Mouse (Mus musculus): ENCODE results near the gene Tbc1d10a.
A peak's percentile ranks its signal among the peaks of the same experiment; 100 is the strongest.

Tbc1d10a gene

DNA sequence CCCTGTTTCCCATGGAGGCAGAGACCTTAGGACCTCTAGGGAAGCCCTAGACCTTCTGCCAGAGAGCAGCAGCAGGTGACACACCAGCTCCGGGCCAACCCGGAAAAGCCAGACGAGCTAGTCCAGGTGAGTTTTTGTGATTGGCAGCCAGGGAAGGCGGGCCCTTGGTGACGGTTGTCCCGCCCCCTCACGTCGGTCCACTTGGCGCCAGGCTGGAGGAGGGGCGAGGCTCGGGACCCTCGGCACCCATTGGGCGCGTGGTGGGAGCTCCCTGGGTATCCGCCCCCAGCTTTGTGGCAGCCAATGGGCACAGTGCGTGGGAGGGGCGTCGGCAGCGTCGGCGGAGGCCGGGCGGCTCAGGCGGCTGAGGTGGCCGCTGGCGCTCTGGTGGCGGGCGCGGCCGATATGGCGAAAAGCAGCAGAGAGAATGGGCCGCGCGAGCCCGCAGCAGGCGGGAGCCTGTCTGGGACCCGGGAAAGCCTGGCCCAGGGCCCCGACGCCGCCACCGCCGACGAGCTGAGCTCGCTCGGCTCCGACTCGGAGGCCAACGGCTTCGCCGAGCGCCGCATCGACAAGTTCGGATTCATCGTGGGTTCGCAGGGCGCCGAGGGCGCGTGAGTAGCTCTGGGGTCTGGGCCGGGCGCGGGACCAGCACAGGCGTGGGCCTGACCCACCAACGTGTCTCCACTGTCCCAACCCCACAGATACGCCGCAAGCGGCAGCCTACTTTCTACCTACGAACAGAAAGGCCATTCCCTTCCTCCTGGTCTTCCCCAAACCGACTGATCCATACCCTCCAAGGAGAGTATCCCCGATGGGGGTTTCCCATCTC, at the start of gene Tbc1d10a:
Tbc1d10a (plus strand) TSS at position 304 of the 832 bp plus-strand sequence.
- DNase-seq (ENCODE audit: extremely low spot score): peak; percentile 96

DNA sequence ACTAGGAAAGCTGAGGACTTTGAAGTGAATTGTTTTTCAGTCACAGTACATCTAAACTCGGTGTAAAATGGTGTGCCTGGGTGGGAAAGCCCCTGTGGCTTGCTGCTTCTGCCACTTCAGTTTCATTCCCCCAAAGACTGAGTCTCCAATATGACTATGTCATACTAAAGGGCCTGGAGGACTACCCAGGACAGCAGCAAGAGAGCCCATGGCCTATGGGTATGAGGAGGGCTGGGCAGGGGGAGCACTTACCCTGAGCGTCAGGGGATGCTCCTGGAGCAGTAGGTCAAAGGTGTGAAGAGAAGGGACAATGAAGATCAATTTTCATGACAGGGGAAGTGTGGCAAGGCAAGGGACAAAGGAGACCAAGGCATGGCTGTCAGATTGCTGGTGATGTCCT, 47.6 kb upstream of the Tbc1d10a start:
- no peak for DNase-seq (ENCODE audit: extremely low spot score)

DNA sequence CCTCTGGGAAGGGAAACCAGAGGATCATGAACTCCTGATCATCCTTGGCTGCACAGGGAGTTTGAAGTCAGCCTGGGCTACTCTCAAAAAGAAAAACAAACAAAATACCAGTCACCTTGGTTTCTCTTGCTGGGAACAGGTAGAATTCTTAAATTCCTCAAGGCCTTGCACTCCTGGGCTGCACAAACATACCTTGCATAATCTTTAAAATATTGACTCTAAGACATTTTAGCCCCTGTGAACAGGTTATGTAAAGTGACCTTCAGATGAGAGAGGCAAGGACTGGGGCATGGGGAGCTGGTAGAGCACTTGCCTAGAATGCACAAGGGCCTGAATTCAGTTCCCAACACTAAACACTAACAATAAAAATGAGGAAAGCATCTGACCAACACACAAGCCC, 45.1 kb upstream of the Tbc1d10a start:
- DNase-seq (ENCODE audit: extremely low spot score): no peak

DNA sequence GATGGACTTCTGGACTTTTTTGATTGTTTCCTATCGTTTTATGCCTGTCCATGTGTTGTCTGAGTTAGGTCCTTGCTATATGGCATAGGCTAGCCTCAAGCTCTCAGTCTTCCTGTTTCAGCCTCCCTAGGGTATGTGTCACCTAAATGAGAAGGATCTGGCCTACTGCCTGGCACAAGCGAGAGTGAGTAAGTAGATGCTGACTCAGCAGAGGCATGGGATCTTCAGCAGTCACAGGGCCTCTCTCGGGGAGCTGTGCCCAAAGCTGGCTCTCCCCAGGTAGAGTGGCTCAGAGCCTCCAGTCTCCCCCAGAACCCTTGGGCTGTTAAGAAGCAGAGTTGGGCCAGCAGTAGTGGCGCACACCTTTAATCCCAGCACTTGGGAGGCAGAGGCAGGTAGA, 44.2 kb upstream of the Tbc1d10a start:
- no peak for DNase-seq (ENCODE audit: extremely low spot score)

DNA sequence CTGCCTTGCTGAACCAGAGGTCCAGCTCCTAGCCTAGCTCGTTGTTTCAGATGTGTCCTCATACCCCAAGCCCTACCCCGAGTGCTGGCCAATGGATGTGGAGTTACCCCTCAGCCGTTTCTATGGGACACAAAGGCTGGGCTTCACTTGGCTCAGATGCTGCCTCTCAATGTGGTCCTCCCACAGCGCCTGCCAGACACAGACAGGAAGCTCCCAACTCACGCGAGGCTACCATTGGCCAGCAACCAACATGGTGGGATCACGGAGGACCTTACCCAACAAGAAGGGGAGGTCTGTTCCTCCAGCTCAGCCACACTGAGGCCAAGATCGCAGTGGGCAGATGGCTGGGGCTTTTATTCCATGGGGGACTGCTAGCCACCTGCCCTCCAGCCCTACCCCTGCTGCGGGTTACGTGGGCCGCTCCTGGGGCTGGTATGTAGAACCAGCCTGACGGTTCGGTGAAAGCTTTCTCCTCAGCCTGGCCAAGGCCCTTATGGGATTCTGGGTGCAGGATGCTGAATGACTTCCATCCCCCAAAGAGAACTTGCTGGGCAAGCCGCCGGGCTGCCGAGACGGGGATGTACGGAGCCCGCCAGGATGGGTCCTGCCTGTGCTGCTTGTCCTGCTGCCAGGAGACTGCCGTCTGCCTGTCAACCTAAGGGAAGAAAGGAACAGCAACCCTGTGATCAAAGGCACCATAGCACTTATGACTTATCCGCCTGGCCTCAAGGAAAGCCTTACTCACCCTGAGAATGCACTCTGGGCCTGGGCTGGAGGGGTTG, 43.1 kb upstream of the Tbc1d10a start:
- no peak for DNase-seq (ENCODE audit: extremely low spot score)

DNA sequence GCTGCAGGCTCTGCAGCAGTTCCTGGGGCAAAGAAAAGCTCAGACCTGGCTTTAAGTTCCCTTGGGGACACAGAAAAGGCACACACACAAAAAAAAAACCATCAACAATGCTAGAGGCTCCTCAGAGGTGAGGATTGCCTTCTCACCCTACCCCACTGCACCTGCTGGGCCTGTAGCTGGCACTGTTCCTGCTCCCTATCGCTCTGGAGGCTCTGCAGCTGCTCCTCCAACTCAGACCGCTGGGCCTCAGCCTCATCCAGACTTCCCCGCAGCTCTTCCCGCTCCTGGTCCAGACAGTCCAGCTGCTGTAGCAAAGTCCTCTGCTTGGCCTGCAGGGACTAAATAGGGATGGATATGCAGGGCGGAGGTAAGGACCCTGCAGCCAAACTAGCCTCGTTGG, 40.2 kb upstream of the Tbc1d10a start:
- DNase-seq (ENCODE audit: extremely low spot score): no peak

DNA sequence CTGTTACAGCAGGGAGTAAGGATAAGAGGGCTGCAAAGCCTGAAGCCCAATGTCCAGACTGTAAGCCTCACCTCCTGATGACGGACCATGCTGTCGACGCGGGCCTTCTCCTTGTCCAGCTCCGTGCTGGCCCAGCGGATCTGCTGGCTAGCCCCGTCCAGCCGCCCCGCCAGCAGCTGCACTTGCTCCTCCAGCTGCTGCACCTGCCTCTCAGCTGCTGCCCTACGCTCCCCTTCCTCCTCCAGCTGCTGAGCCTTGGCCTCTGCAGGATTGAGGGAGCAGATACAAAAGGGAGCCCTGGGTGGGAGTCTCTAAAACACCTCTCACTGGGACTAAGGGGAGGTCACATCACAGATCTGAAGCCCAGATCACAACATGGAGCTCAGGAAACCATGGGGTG, 39.5 kb upstream of the Tbc1d10a start:
- DNase-seq (ENCODE audit: extremely low spot score): no peak

DNA sequence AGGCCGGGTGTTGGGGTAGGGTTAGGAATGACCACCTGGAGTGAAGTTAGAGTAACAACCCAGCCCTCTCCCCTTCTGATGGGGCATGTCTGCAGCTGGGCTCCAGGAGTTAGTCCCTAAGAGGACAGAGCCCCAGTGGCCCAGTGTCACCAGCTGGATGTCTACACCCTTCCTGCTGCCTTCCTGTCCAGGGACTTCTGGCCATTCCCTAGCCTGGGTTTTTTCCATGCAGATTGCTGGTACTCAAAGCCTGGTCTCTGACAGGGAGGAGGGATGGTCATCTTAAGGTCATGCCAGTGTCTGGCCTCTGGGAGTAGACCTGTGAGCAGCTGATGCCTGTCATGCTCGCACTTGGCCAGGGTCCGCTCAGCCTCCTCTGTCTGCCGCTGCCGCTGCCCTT, 38.5 kb upstream of the Tbc1d10a start:
- DNase-seq (ENCODE audit: extremely low spot score): no peak

DNA sequence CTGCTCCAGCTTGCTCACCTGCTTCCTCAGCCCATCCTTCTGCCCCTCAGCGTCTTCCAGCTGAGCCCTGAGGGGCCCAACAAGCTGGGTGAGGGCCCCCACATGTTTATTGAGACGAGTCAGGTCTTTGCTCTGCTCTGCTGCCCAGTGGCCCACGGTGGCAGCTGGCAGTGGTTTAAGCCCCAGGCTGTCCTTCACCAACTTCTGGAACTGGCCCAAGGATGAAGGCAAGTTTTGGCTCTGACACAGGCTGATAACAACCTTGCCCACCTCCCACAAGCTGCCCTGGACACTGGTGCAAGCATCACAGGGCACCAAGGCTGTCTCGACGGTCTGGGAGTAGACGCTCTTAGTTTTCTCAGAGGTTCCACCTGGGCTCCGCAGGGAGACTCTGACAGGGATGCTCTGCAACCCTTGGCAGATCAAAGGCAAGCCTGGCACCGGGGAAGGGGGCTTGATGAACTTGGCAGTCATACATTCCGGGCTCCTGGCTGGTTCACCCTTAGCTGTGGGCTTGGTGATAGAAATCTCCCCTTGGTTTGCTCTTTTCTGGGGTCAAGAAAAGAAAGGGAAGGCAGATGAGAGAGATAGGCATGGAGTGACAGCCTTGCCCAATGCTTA, 37.9 kb upstream of the Tbc1d10a start:
- DNase-seq (ENCODE audit: extremely low spot score): no peak

DNA sequence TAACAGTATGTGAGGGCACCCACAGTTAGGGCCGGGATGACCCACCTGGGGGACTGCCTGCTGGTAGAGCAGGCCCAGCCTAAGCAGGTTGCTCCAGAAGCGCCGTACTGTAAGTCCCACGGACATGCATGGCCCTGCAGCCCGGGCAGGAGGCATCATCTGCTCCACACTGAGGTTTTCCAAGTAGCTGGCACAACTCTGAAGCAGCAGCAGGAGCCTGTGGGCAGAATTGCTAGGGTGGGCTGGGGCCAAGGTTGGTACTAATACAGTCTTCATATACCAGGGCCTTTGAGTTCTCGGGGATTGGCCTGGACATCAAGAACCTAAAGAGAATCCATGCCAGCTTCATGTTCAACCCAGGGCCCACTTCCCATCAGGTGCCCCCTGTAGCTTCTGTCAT, 36.7 kb upstream of the Tbc1d10a start:
- DNase-seq (ENCODE audit: extremely low spot score): no peak

DNA sequence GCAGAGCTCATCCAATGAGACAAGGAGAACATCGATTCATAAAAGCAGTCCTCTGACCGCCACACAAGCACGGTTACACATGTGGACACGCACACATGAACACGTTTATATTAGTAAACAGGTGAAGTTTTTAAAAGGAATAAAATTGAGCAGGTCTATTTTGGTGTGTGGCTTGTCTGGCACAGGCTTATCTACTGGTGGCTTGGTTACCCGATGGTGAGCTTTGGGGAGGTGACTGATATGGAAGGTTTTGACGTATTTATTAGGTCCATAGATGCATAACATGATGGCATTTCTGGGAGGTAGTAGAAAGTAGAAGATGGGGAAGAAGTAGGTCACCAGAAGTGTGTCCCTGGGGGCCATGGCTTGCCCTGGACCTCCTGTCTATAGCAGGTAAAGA, 32.9 kb upstream of the Tbc1d10a start:
- no peak for DNase-seq (ENCODE audit: extremely low spot score)

DNA sequence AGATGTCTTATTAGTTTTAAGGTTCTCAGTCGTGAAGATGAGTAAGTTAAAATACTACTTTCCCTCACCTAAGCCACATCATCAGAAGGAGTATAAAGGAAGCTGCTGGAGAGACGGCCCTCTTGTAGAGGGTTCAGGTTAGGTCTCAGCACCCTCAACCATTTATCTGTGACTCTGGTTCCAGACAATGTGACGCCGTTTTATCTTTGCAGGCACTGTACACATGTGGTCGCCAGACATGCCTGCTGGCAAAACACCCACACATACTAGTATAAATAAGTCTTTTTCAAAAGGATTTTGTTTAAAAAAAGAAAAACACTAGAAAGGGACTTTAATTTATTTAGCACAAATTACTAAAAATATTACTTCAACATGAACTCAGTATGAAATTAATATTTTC, 30.9 kb upstream of the Tbc1d10a start:
- no peak for DNase-seq (ENCODE audit: extremely low spot score)

DNA sequence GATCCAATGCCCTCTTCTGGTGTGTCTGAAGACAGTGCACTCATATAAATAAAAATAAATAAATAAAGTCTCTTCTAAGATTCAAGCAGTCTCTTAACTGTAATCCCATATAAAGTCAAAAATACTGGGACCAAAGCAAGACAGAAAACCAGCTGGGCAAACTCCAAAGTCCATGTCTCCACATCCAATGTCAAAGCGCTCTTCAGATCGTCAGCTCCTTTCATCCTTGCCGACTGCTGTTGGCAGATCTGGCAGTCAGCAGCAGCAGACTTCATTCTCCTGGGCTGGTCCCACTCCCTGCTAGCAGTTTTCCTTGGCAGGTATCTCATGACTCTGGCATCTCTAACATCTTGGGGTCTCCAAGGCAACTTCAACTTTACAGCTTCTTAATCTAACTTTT, 27.9 kb upstream of the Tbc1d10a start:
- DNase-seq (ENCODE audit: extremely low spot score): no peak

DNA sequence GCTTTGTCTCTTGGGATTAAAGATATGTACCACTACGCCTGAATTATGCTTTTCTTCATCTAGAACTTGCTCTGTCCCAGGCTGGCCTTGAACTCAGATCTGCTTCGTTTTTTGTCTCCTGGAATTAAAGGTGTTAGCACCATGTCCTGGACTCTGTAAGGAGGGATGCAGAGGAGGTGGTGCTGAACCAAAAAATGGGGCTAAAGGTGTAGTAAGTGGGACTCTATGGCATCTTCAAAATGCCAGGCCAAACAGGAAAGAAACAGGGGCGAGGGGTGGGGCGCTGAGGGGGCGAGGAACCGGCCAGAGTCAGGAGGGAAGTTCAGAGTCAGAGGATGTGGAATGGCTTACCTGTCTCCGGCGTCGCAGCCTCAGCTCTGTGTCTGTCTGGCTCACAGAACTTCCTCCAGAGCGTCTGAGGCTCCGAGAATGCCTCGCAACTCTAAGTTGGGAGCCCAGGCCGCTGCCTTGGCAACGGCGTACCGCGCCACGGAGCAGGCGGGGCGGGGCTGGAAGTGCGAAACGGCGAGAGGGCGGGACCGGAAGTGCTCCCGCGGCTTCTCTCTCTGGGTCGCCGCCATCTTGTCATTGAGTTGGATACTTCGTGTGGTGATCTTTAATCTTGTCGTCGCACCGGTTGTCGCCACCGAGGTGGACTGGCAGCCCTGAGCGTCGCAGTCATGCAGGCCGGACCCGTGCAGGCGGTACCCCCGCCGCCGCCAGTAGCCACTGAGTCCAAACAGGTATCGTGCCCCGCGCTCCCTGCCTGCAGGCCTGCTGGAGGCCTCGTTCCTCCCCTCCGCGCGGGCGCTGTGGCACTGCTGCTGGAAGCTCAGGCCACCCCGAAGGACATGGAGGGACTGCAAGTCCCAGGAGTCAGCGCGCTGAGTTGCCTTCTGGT, 26.5 kb upstream of the Tbc1d10a start, which contains the start of the genes Ccdc157 and Sf3a1:
Ccdc157 (minus strand) TSS at position 486 of the 901 bp plus-strand sequence.
Sf3a1 (plus strand) TSS at position 543 of the 901 bp plus-strand sequence.
- DNase-seq (ENCODE audit: extremely low spot score): peak; percentile 93

DNA sequence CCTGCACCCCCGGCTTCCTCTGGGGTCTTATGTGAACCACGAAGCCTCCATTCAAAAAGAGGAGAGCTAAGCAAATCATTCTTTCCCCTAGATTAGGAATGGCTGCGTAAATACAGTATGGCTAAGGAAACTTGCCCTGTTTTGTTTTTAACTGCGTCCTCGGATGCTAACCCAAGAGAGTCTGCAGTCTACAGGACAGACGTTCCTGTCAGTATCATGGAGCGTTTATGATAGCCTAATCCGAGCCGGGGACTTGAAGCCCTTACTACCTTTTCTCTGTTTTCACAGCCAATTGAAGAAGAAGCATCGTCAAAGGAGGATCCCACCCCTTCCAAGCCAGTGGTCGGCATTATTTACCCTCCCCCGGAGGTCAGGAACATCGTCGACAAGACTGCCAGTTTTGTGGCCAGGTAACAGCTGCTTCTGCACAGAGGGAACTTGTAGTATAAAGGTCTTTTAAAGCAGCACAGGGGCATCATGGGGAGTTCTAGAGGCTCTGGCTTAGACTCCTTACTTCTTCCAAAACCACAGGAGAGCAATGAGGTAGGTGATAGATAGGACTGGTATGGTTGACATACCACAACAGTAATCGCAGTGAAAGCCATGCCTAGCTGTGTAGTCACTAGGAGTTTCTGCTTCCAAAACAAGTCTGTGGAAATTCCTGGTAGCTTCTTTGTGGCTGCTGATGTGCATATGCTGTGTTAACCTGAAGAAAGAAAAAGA, 25.7 kb upstream of the Tbc1d10a start:
- DNase-seq (ENCODE audit: extremely low spot score): no peak

DNA sequence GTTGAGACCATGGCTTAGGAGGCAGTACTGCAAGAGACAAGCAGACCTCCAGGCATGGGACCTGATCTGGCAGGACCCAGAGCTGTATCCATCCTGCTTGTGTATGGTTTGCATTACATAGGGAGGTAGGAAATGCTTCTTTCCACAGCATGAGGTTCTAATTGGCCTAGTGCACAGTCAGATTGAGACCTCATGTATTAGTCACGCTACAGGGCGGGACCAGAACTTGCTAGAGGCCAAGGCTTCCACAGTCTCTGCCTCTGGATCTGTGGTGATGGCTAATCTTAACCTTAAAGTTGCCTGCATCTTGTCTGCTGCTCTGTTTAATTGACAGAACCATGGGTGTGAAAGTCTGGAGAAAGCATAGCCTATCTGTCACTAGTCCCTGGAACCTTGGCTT, 21.9 kb upstream of the Tbc1d10a start:
- no peak for DNase-seq (ENCODE audit: extremely low spot score)

DNA sequence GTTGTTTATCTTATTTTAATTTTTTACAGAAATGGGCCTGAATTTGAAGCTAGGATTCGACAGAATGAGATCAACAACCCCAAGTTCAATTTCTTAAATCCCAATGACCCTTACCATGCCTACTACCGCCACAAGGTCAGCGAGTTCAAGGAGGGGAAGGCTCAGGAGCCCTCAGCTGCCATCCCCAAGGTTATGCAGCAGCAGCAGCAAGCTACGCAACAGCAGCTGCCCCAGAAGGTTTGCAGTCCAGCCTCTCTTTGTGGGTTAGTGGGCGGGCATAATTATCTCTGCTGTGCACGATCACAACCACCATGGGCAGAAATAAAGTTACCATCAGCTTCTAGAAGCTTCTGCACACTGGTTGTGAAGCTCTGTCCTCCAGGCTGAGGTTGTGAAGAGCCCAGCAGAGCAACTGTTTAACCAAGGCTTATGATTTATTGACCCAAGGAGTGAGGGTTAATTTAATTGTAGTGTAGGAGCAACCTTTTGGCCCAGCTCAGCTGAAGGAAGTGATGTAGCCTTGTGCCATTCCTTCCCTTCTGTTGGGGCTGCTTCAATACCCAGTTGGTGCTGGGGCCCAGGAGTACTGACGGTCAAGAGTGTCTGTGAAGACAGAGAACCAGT, 20.0 kb upstream of the Tbc1d10a start:
- no peak for DNase-seq (ENCODE audit: extremely low spot score)

DNA sequence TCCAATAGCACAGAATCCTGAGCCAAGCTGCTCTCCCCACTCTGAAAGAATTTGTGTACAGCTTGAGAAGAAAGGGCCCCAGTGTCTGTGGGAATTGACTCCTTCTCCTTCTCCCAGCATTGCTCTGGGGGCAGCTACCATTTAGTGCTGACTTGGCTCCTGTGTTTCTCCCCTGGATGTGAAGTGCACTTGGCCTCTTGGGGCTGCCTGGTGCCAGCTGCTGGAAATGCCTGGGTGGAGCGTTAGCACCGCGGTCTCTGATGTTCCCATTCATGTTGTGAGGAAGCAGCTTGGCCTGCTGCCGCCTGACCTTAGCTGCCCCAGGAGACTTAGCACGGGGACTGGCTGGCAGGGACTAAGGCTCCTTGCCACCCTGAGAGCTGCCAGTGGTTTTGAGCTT, 12.0 kb upstream of the Tbc1d10a start:
- DNase-seq (ENCODE audit: extremely low spot score): no peak

DNA sequence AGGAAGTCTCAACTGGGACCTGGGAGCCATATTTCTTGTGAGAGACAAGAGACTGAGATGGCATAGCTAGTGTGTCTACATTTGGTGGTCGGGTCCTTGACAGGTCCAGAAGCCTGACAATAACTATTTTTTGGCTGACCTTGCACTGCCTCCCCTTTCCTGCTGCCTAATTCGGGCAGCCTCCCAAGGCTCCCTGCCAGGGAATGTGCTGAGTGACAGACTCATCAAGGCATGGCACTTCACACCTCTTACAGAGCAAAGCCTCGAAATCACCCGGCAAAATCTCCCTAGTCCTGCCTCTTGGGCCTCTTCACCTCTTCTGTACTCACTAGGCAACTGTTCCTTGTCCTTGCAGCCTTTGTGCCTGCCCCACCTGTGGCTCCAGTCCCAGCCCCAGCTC, 8.9 kb upstream of the Tbc1d10a start:
- no peak for DNase-seq (ENCODE audit: extremely low spot score)

DNA sequence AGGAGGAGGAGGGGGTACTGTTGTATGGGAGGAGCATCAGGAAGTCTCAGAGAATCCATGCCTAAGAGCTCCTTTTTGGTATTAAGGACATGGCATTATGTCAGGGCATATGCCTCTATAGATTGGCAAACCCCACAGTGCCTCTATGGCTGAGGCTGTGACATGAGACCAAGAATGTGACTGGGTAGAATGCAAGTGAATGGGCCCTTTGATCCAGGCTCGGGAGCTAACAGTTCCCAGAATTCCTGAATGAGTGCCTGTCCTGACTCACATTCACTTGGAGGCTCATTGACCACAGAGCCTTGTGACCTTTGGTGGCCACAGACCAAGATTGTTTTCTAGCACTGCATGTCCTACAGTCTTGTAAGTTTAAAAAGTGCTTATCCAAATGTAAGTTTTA, 4.5 kb upstream of the Tbc1d10a start:
- DNase-seq (ENCODE audit: extremely low spot score): no peak

All from embryo, embryonic 9.5 days (tissue).